Mouse (Mus musculus): ENCODE data around the gene Snap47. TPM values are rescaled to one million over a fixed set of nuclear protein-coding genes. Genes with fewer than 3 reads are reported as not detected.
A peak's percentile ranks its signal among the peaks of the same experiment; 100 is the strongest.
"Not testable (repeated sequence)": the region's sequence is repeated elsewhere in the genome, so short reads cannot be mapped to it uniquely, and the experiment has no call there.

Gene Snap47
- total RNA-seq, 2 experiments from 2014 or later: 267 to 307 TPM

DNA sequence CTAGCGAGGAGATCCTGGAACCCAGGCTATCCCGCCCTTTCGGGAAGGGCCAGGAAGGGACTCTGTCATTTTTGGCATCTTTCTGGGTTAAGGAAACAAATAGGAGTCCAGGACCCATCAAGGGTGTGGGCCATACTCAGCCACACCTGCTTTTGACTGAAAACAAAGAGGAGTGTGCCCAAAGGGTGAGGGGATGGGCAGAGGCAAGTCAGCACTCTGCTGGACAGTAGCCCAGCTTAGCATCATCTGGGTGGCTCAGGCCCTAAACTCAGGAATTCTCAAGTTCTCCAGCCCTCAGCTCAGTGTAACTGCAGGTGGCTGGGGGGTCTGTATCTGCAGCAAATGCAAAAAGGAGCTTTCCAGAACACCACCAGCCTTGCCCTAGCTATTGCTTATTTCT is 73.0 kb downstream of the Snap47 start:
- DNase-seq: no peak
- intact Hi-C loops (cut with DNase I): no loop called here

DNA sequence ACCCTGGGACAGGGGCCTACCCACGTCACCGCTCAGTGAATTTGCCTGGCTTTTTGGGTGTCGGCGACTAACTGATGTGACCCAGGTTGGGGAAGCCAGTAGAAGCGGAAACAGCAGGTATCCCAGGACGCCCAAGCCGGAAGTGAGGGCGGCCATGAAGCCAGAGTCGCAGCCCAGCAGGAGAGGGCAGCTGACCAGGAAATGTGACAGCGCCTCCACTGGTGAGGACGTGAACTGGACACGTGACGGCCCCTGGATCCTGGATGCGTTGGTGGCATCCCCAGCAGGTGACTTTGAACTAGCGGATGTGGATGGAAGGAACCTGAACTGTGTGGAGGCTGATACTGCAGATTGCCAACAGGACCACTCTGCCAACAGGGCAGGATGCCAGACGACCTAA is 75.5 kb downstream of the Snap47 start, which contains the start of gene Prss38:
Gene Prss38 (minus strand): TSS at position 183 of the 400 bp plus-strand sequence.
- intact Hi-C loops (cut with DNase I): no loop called here
- no peak for DNase-seq

DNA sequence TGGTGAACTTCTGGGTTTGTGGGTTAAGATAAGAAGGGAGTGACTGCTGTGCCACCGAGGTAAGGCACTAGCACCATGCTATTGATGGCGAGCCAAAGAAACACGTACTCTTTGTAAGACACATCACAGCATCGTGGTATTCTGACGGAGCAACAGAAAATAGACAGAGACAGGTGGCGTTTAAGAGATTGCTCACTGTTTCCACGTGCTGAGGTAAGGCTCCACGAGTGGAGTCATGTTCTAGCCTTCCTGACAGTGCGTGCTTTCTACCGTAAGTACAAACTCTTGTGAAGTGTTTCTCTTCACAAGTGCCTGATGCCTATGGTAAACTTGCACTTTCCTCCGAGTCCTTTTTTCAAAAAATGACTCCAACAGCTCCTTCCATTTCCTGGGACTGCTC is 81.1 kb downstream of the Snap47 start:
- DNase-seq: no peak

DNA sequence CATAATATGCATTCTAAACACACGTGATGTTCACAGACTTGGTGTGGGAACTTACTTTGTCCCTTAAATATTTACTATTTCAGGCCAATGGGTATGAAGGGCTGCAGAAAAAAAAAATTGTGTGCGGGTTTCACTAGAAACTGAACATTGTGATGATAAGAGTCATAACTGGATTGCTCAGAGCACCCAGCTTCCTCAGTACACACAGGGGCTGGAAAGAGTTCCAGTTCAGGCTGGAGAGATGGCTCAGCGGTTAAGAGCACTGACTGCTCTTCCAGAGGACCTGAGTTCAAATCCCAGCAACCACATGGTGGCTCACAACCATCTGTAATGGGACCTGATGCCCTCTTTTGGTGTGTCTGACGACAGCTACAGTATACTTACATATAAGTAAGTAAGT is 83.0 kb downstream of the Snap47 start:
- DNase-seq; intact Hi-C loops (cut with DNase I): not testable (repeated sequence)

More for the DNA sequence above, 81.1 kb downstream of the Snap47 start:
- intact Hi-C loops (cut with DNase I): no loop called here

DNA sequence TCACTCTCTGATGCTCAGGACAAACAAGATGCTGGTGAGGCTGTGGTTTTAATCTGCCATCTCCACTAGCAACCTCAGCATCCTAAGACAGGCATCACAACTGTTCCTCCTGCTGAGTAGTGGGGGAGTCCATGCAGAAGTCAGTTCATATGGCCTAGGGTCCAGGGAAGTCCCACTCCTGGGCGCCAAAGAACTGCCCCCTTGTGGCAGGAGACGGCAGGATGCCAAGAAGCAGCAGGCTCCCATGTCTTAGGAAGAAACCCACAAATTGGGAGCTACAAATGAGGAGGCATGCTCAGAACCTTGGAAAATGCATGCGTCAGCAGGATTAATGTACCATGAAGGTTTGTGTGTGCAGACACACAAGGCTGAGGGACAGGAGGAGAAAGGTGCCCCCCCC is 84.4 kb downstream of the Snap47 start:
- DNase-seq: peak; percentile 40
- intact Hi-C loops (cut with DNase I): no loop called here

DNA sequence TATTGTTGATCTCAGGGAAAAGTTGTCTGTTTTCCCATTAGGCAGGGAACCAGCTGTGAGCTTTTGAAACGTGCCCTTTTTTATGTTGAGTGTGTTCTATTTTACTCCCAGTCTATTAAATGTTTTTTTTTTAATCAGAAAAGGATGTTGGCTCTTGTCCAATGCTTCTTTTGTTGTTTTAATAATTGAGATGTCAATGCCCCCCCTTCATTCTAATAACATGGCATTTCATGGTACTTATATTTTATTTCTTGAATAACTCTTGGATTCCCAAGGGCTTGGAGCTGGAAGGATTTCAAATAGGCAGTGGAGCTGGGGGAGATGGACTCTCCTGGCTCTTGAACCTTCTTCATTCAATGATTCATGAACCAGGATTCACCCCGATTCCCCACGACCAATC is 85.0 kb downstream of the Snap47 start:
- intact Hi-C loops (cut with DNase I): no loop called here
- no peak for DNase-seq

DNA sequence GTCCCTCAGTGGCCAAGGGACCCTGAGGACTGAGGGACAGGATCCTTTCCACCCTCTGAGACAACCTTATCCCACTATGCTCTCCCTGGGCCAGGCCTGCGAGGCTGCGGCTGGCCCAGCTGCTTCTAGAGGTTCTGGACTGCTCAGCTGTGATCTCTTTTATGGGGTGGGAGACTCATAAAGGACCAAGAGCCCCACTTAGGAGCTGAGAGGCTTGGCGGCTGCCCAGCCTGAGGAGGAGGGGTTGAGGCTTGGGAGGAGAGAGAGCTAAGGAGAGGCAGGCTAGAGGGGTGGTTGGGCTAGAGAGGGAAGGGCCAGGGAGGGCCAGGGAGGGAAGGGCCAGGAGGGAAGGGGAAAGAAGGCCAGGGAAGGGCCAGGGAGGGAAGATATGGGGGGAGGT is 86.6 kb downstream of the Snap47 start:
- intact Hi-C loops (cut with DNase I): no loop called here
- DNase-seq: no peak

DNA sequence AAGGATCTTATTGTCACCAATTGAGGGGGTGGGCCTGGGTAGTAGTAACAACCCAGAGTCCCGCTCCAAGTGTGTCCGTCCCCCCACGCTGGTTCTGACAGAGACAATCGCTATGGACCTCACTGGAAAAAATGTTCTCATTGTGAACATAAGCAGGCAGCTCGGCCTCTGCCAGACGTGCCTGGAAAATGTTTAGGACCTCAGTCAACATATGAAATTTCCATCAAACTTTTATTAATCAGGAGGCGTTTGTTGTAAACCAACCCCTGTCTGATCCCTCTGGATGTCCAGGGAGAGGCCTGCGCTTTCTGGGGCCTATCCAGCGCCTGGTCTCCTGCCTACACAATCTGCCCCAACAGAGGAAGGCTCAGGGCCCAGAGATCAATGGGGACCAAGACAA is 87.0 kb downstream of the Snap47 start:
- DNase-seq: no peak

DNA sequence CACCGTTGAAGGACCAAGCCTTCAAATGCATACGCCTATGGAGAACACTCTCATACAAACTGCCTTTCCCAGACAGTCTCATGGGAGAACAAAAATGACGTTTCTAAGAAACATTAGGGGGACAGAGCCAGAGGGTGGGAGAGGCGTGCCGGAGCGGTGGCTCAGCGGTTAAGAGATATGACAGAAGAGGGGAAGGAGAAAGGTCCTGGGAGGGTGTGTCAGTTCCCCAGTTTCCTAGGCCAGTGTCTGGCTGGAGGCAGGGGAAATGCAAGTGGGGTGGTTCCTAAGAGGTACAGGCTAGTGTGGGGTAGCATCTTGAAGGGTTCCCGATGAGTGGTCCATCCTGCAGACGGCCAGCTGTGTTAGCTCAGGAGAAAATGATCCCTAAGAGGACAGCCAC is 89.7 kb downstream of the Snap47 start:
- DNase-seq: no peak
- intact Hi-C loops (cut with DNase I): no loop called here

More for the DNA sequence above, 87.0 kb downstream of the Snap47 start:
- intact Hi-C loops (cut with DNase I): no loop called here

Other genes with a start within 250 kb of the Snap47 start
- 10 to 100 TPM; 28.8 to 33.5 TPM for gene Mrpl55, start 248.7 kb downstream of the Snap47 start, total RNA-seq (2021)
- 10 to 100 TPM; 15.5 to 18.6 TPM for gene 2310033P09Rik, start 242.9 kb downstream of the Snap47 start, total RNA-seq (2021)
- 100 to 1,000 TPM; 389 TPM for gene Arf1, start 222.9 kb downstream of the Snap47 start, total RNA-seq (2021)
- not detected for gene Wnt3a, start 160.4 kb downstream of the Snap47 start, total RNA-seq (2021)
- 1 to 10 TPM; 3.4 to 4.3 TPM for gene Wnt9a, start 144.3 kb downstream of the Snap47 start, total RNA-seq (2021)
- not detected for gene Prss38, start 75.5 kb downstream of the Snap47 start, total RNA-seq (2021)
- 10 to 100 TPM; 27.4 to 29.6 TPM for gene Jmjd4, start 1.1 kb downstream of the Snap47 start, total RNA-seq (2021)
- 1 to 10 TPM; 7.1 to 7.5 TPM for gene Zfp867, start 21.3 kb upstream of the Snap47 start, total RNA-seq (2021)
- 10 to 100 TPM; 16.9 to 20.4 TPM for gene Zkscan17, start 75.6 kb upstream of the Snap47 start, total RNA-seq (2021)
- gene Nlrp3, start 90.4 kb upstream of the Snap47 start, total RNA-seq (2021): under 1 TPM; 0.50 to 0.60 TPM
- gene Olfr222, start 125.0 kb upstream of the Snap47 start, total RNA-seq (2021): not detected
- gene Olfr223, start 142.1 kb upstream of the Snap47 start, total RNA-seq (2021): not detected
- 100 to 1,000 TPM; 270 to 281 TPM for gene Mprip, start 210.1 kb upstream of the Snap47 start, total RNA-seq (2021)